Mouse (Mus musculus): ENCODE measurements at regions not wholly inside any gene's neighbourhood (a gene's known extent, or its start where the extent isn't known, plus 50 kb on each side); places are given as distances from the start of the nearest gene placed in this dataset.

- Histone ChIP-seq H3K4me1 (replicated peaks) (peaks cover 12% of the 10 kb centered on the region), H3K36me3 (no peaks in the 10 kb centered on the region), H3K27ac (no peak overlapping the region), H3K4me3 (replicated peaks) (no peak overlapping the region), H3K4me2 (replicated peaks) (no peak overlapping the region), H3K9me3 (no peaks in the 10 kb centered on the region), H3K9ac (replicated peaks) (no peak overlapping the region), H3K27me3 (peaks cover 21% of the 10 kb centered on the region)
- ATAC-seq, result no peak
- WGBS, result 88% methylated on average over 4 of the region's 4 CpGs
These were observed 138.9 kb downstream of the Tpra1 start for GRCm38 (mm10) chr6:89040919-89041318.

GRCm38 (mm10) chr6:89042478-89043239 is 140.6 kb downstream of the Tpra1 start:
- H3K36me3 ChIP-seq, result no peaks in the 10 kb centered on the region
- peaks cover 6% of the 10 kb centered on the region; the same call in 1 of the 2 replicates for H3K27me3 ChIP-seq
- H3K9ac ChIP-seq (replicated peaks), result no peak overlapping the region
- WGBS, result 75% methylated on average over 24 of the region's 24 CpGs
- no peak overlapping the region for H3K27ac ChIP-seq
- no peaks in the 10 kb centered on the region for H3K9me3 ChIP-seq
- H3K4me1 ChIP-seq (replicated peaks), result peaks cover 5% of the 10 kb centered on the region; the same call in 1 of the 2 replicates
- no peak overlapping the region for H3K4me2 ChIP-seq (replicated peaks)
- ATAC-seq, result 0 out of 2 replicates have a peak, but pooled peaks have one; percentile 7
- H3K4me3 ChIP-seq (replicated peaks), result no peak overlapping the region

- 74% methylated on average over 4 of the region's 4 CpGs for WGBS
- no peaks in the 10 kb centered on the region for H3K36me3 ChIP-seq
- H3K4me1 ChIP-seq (replicated peaks), result peaks cover 8% of the 10 kb centered on the region; the same call in 1 of the 2 replicates
- no peak overlapping the region for H3K4me3 ChIP-seq (replicated peaks)
- H3K27me3 ChIP-seq, result no peaks in the 10 kb centered on the region
- H3K9ac ChIP-seq (replicated peaks), result no peak overlapping the region
- H3K4me2 ChIP-seq (replicated peaks), result no peak overlapping the region
- no peak overlapping the region for H3K27ac ChIP-seq
- no peaks in the 10 kb centered on the region for H3K9me3 ChIP-seq
- no peak for ATAC-seq
These were observed 143.4 kb downstream of the Tpra1 start for GRCm38 (mm10) chr6:89045436-89045966.

GRCm38 (mm10) chr6:89046476-89046875 is 144.4 kb downstream of the Tpra1 start:
- no peak overlapping the region for H3K4me2 ChIP-seq (replicated peaks)
- WGBS, result 85% methylated on average over 2 of the region's 2 CpGs
- no peak overlapping the region for H3K9ac ChIP-seq (replicated peaks)
- no peaks in the 10 kb centered on the region for H3K36me3 ChIP-seq
- H3K27ac ChIP-seq, result no peak overlapping the region
- peaks cover 8% of the 10 kb centered on the region; the same call in 1 of the 2 replicates for H3K4me1 ChIP-seq (replicated peaks)
- no peak overlapping the region for H3K4me3 ChIP-seq (replicated peaks)
- no peaks in the 10 kb centered on the region for H3K27me3 ChIP-seq
- no peaks in the 10 kb centered on the region for H3K9me3 ChIP-seq
- ATAC-seq, result no peak

GRCm38 (mm10) chr6:89047629-89048332 is 145.7 kb downstream of the Tpra1 start:
- Histone ChIP-seq H3K4me3 (replicated peaks) (no peak overlapping the region), H3K27ac (no peak overlapping the region)
- peak; percentile 43; the same call in 1 of the 2 replicates for ATAC-seq

GRCm38 (mm10) chr6:89049290-89049689 is 147.2 kb downstream of the Tpra1 start:
- H3K36me3 ChIP-seq, result no peaks in the 10 kb centered on the region
- 42% methylated on average over 1 of the region's 1 CpGs for WGBS
- no peak overlapping the region for H3K9ac ChIP-seq (replicated peaks)
- peaks cover 8% of the 10 kb centered on the region; the same call in 1 of the 2 replicates for H3K4me1 ChIP-seq (replicated peaks)
- no peaks in the 10 kb centered on the region for H3K9me3 ChIP-seq
- no peak overlapping the region for H3K4me3 ChIP-seq (replicated peaks)
- no peak for ATAC-seq
- H3K27me3 ChIP-seq, result no peaks in the 10 kb centered on the region
- no peak overlapping the region for H3K27ac ChIP-seq
- no peak overlapping the region for H3K4me2 ChIP-seq (replicated peaks)

More at GRCm38 (mm10) chr6:89047629-89048332, 145.7 kb downstream of the Tpra1 start:
- Histone ChIP-seq H3K9me3 (no peaks in the 10 kb centered on the region), H3K9ac (replicated peaks) (no peak overlapping the region), H3K4me2 (replicated peaks) (no peak overlapping the region), H3K27me3 (no peaks in the 10 kb centered on the region), H3K4me1 (replicated peaks) (peaks cover 8% of the 10 kb centered on the region; the same call in 1 of the 2 replicates), H3K36me3 (no peaks in the 10 kb centered on the region)
- WGBS, result 47% methylated on average over 6 of the region's 6 CpGs

- Histone ChIP-seq H3K27me3 (no peaks in the 10 kb centered on the region), H3K9ac (replicated peaks) (no peak overlapping the region), H3K4me2 (replicated peaks) (no peak overlapping the region), H3K4me1 (replicated peaks) (peaks cover 8% of the 10 kb centered on the region; the same call in 1 of the 2 replicates), H3K36me3 (no peaks in the 10 kb centered on the region), H3K4me3 (replicated peaks) (no peak overlapping the region), H3K9me3 (no peaks in the 10 kb centered on the region), H3K27ac (no peak overlapping the region)
- no peak for ATAC-seq
- 89% methylated on average over 13 of the region's 13 CpGs for WGBS
These were observed 148.7 kb downstream of the Tpra1 start for GRCm38 (mm10) chr6:89050575-89051270.

- Histone ChIP-seq H3K4me1 (replicated peaks) (peaks cover 3% of the 10 kb centered on the region; the same call in 1 of the 2 replicates), H3K9ac (replicated peaks) (no peak overlapping the region), H3K4me3 (replicated peaks) (no peak overlapping the region), H3K27me3 (no peaks in the 10 kb centered on the region), H3K4me2 (replicated peaks) (no peak overlapping the region), H3K36me3 (no peaks in the 10 kb centered on the region), H3K27ac (no peak overlapping the region), H3K9me3 (no peaks in the 10 kb centered on the region)
- no peak for ATAC-seq
- 86% methylated on average over 9 of the region's 9 CpGs for WGBS
These were observed 150.9 kb downstream of the Tpra1 start for GRCm38 (mm10) chr6:89052758-89053460.

GRCm38 (mm10) chr6:89054060-89054459 is 152.0 kb downstream of the Tpra1 start:
- Histone ChIP-seq H3K9me3 (no peaks in the 10 kb centered on the region), H3K27ac (no peak overlapping the region), H3K36me3 (no peaks in the 10 kb centered on the region), H3K9ac (replicated peaks) (no peak overlapping the region), H3K27me3 (no peaks in the 10 kb centered on the region), H3K4me3 (replicated peaks) (no peak overlapping the region), H3K4me1 (replicated peaks) (no peaks in the 10 kb centered on the region), H3K4me2 (replicated peaks) (no peak overlapping the region)
- ATAC-seq, result no peak
- 84% methylated on average over 13 of the region's 13 CpGs for WGBS

GRCm38 (mm10) chr6:89059431-89059975 is 157.5 kb downstream of the Tpra1 start:
- WGBS, result 57% methylated on average over 4 of the region's 4 CpGs
- H3K4me1 ChIP-seq (replicated peaks), result peaks cover 5% of the 10 kb centered on the region

GRCm38 (mm10) chr6:89064977-89065580 is 163.0 kb downstream of the Tpra1 start:
- Histone ChIP-seq H3K9me3 (no peaks in the 10 kb centered on the region), H3K27me3 (no peaks in the 10 kb centered on the region), H3K36me3 (no peaks in the 10 kb centered on the region), H3K9ac (replicated peaks) (no peak overlapping the region), H3K4me2 (replicated peaks) (no peak overlapping the region), H3K27ac (no peak overlapping the region), H3K4me3 (replicated peaks) (no peak overlapping the region), H3K4me1 (replicated peaks) (peaks cover 17% of the 10 kb centered on the region)
- no peak for ATAC-seq
- WGBS, result 80% methylated on average over 7 of the region's 7 CpGs

More at GRCm38 (mm10) chr6:89059431-89059975, 157.5 kb downstream of the Tpra1 start:
- Histone ChIP-seq H3K4me2 (replicated peaks) (no peak overlapping the region), H3K27ac (no peak overlapping the region), H3K9me3 (no peaks in the 10 kb centered on the region), H3K9ac (replicated peaks) (no peak overlapping the region), H3K27me3 (no peaks in the 10 kb centered on the region), H3K36me3 (no peaks in the 10 kb centered on the region), H3K4me3 (replicated peaks) (no peak overlapping the region)
- ATAC-seq, result no peak

All from midbrain, embryonic 13.5 days (tissue).